Mouse (Mus musculus): Measurements from ENCODE around the gene Nr3c2. TPM values are rescaled to one million over a fixed set of nuclear protein-coding genes. Genes with fewer than 3 reads are reported as not detected.
A peak's percentile ranks its signal among the peaks of the same experiment; 100 is the strongest.

Gene Nr3c2
- polyA plus RNA-seq (2012; ENCODE audit: insufficient read depth, insufficient read length, missing spikeins): 0.20 and 0.39 TPM in 2 replicates

- TF ChIP-seq CTCF (IDR thresholded peaks at IDR 0.05; ENCODE audit: low read depth, low read length) (no peak), POLR2A (IDR thresholded peaks at IDR 0.05; ENCODE audit: borderline replicate concordance, low read depth, low read length) (no peak)
- H3K27ac ChIP-seq (ENCODE audit: insufficient read depth, low read depth, low read length): no peak within 1 kb of the TSS
- H3K4me3 ChIP-seq (ENCODE audit: insufficient read depth, low read length): peak within 1 kb of the TSS; percentile 73
- 0 out of 2 replicates have a peak, but pooled peaks cover 2% of the 10 kb centered on the region for H3K4me1 ChIP-seq (ENCODE audit: control insufficient read depth, insufficient read depth, low read length)
Observed at GRCm38 (mm10) chr8:76899411-76900154, at the start of gene Nr3c2. TSS of gene Nr3c2 (plus strand) at chr8:76899442.

DNA sequence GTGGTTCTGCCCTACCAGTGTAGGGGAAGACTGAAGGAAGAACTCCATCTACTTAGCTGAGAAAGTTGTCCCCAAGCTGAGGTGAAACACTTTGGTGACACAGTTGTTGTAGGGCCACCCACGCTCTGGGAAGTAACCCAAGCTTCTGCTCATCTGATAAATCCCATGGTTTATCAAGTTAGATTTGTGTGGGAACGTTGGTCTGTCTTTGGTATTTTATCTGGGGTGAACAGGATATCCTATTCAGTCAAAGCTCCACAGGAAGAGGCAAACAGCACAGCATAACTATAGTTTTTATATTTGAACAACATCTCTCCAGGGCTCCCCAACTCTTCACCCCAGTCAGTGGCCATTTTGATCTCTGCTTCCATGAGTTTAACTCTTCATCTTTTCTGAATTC, 40.7 kb upstream of the Nr3c2 start:
- Histone ChIP-seq H3K4me3 (ENCODE audit: insufficient read depth, low read length) (no peak overlapping the region), H3K27ac (ENCODE audit: insufficient read depth, low read depth, low read length) (no peak overlapping the region), H3K4me1 (ENCODE audit: control insufficient read depth, insufficient read depth, low read length) (no peaks in the 10 kb centered on the region)
- TF ChIP-seq CTCF (IDR thresholded peaks at IDR 0.05; ENCODE audit: low read depth, low read length) (no peak), POLR2A (IDR thresholded peaks at IDR 0.05; ENCODE audit: borderline replicate concordance, low read depth, low read length) (no peak)

GRCm38 (mm10) chr8:76859709-76860108, 39.5 kb upstream of the Nr3c2 start:
- no peak for TF ChIP-seq POLR2A (IDR thresholded peaks at IDR 0.05; ENCODE audit: borderline replicate concordance, low read depth, low read length)
- no peak for TF ChIP-seq CTCF (IDR thresholded peaks at IDR 0.05; ENCODE audit: low read depth, low read length)
- no peak overlapping the region for H3K27ac ChIP-seq (ENCODE audit: insufficient read depth, low read depth, low read length)
- H3K4me1 ChIP-seq (ENCODE audit: control insufficient read depth, insufficient read depth, low read length): no peaks in the 10 kb centered on the region
- H3K4me3 ChIP-seq (ENCODE audit: insufficient read depth, low read length): no peak overlapping the region

DNA sequence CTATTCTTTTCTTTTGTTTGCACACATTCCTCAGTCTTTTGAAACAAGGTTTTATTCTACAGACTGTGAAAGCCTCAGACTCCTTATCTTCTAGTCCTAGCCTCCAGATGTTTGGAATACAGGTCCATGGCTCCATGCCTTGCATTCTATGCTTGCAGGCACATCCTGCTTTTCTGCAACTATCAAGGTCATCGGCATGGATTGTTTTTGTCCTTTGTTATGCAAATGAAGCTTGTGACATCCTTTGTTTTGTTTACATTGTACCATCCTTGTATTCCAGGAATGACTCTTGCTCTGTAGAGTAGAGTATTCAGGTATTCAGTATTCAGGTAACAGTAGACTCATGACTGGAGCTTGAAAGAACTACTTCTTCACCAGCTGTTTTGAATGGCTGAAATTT, 36.2 kb upstream of the Nr3c2 start:
- H3K27ac ChIP-seq (ENCODE audit: insufficient read depth, low read depth, low read length): no peak overlapping the region
- TF ChIP-seq CTCF (IDR thresholded peaks at IDR 0.05; ENCODE audit: low read depth, low read length) (no peak), POLR2A (IDR thresholded peaks at IDR 0.05; ENCODE audit: borderline replicate concordance, low read depth, low read length) (no peak)
- H3K4me1 ChIP-seq (ENCODE audit: control insufficient read depth, insufficient read depth, low read length): no peaks in the 10 kb centered on the region
- no peak overlapping the region for H3K4me3 ChIP-seq (ENCODE audit: insufficient read depth, low read length)

- Histone ChIP-seq H3K4me1 (ENCODE audit: control insufficient read depth, insufficient read depth, low read length) (no peaks in the 10 kb centered on the region), H3K4me3 (ENCODE audit: insufficient read depth, low read length) (no peak overlapping the region), H3K27ac (ENCODE audit: insufficient read depth, low read depth, low read length) (no peak overlapping the region)
- TF ChIP-seq POLR2A (IDR thresholded peaks at IDR 0.05; ENCODE audit: borderline replicate concordance, low read depth, low read length) (no peak), CTCF (IDR thresholded peaks at IDR 0.05; ENCODE audit: low read depth, low read length) (no peak)
Observed at GRCm38 (mm10) chr8:76876809-76877208, 22.4 kb upstream of the Nr3c2 start.

DNA sequence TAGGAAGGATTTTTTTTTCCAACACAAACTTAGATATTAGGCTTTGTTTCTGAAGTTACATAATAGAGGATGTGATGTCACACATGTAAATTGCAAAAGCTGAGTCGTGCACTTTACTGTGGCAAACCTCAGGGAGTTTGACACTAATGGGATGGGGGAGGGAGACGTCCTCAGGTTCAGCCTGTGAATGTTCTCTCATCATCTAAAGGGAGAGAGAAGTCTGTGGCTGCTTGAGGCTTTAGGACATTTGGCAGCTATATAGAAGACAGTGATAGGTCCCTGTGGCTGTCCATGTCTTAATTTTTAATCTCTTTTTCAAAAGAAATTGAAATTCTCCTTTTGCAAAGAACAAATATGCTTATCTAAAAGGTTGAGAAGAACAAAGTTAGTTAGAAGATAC, 2.2 kb upstream of the Nr3c2 start:
- Histone ChIP-seq H3K4me1 (ENCODE audit: control insufficient read depth, insufficient read depth, low read length) (0 out of 2 replicates have a peak, but pooled peaks cover 2% of the 10 kb centered on the region), H3K4me3 (ENCODE audit: insufficient read depth, low read length) (no peak overlapping the region), H3K27ac (ENCODE audit: insufficient read depth, low read depth, low read length) (no peak overlapping the region)
- TF ChIP-seq POLR2A (IDR thresholded peaks at IDR 0.05; ENCODE audit: borderline replicate concordance, low read depth, low read length) (no peak), CTCF (IDR thresholded peaks at IDR 0.05; ENCODE audit: low read depth, low read length) (no peak)

DNA sequence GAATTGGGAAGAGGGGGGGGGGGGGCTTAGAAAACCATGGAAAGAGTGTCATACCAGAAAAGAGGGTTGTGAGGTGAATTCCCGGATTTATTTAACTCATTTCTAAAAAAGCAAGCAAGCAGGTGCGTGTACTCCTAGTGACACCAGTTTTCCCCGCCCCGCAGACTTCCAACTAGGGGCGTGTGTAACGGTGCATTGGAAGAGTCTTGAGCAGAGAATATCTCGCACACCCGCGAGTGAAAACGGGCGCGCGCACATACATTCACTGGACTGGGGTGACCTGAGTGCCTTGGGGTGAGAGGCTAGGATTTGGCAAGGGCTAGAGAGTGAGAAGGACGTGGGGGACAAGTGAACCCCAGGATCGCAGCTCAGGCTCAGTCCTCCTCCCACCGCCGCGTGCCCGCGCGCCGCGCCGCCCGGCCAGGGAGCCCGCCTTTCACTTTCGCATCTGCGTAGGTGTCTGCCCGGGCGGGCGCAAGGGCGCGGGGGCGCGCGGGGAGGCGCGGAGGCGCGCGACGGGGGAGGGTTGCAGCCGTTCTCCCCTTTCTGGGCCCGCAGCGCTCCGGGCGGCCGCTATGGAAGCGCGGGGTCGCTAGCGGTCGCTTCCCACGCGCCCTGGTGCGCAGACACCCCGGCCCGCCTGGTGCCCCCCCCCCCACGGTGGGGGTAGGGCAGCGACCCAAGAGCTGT, 376 bp upstream of the Nr3c2 start:
- TF ChIP-seq POLR2A (IDR thresholded peaks at IDR 0.05; ENCODE audit: borderline replicate concordance, low read depth, low read length): no peak
- TF ChIP-seq CTCF (IDR thresholded peaks at IDR 0.05; ENCODE audit: low read depth, low read length): no peak
- H3K27ac ChIP-seq (ENCODE audit: insufficient read depth, low read depth, low read length): no peak overlapping the region
- H3K4me3 ChIP-seq (ENCODE audit: insufficient read depth, low read length): peak overlapping the region; percentile 73
- 0 out of 2 replicates have a peak, but pooled peaks cover 2% of the 10 kb centered on the region for H3K4me1 ChIP-seq (ENCODE audit: control insufficient read depth, insufficient read depth, low read length)

- TF ChIP-seq POLR2A (IDR thresholded peaks at IDR 0.05; ENCODE audit: borderline replicate concordance, low read depth, low read length): no peak
- TF ChIP-seq CTCF (IDR thresholded peaks at IDR 0.05; ENCODE audit: low read depth, low read length): no peak
- peak overlapping the region; percentile 73 for H3K4me3 ChIP-seq (ENCODE audit: insufficient read depth, low read length)
- no peak overlapping the region for H3K27ac ChIP-seq (ENCODE audit: insufficient read depth, low read depth, low read length)
- H3K4me1 ChIP-seq (ENCODE audit: control insufficient read depth, insufficient read depth, low read length): 0 out of 2 replicates have a peak, but pooled peaks cover 2% of the 10 kb centered on the region
Observed at GRCm38 (mm10) chr8:76900155-76901141, 1.2 kb downstream of the Nr3c2 start.
